Mouse (Mus musculus) liver, embryonic 16.5 days (tissue): Measurements from ENCODE around the gene Gtf2h4. TPM values are rescaled to one million over a fixed set of nuclear protein-coding genes. Genes with fewer than 3 reads are reported as not detected.

ENCODE experiments used
- ATAC-seq: fragments of 200-750 bp; cut with Nextera tagmentation; 2 replicates; pipeline ENCODE4 v1.8.0; 2017; ENCODE audit warnings: low read depth, mild to moderate bottlenecking, moderate number of reproducible peaks, moderate library complexity
- H3K27ac ChIP-seq: fragments of 300-500 bp; sonication (generic); 2 replicates; pipeline ENCODE4 v1.5.1; 2014; ENCODE audit warnings: mild to moderate bottlenecking, low read length
- H3K27me3 ChIP-seq: fragments of 300-500 bp; sonication (generic); 2 replicates; pipeline ENCODE4 v1.6.1; 2014; ENCODE audit warnings: low read depth, low read length, mixed read lengths; ENCODE audit not compliant: control insufficient read depth, insufficient read depth
- H3K36me3 ChIP-seq: fragments of 300-500 bp; sonication (generic); 2 replicates; pipeline ENCODE4 v1.6.1; 2014; ENCODE audit warnings: mild to moderate bottlenecking; ENCODE audit not compliant: control insufficient read depth, insufficient read depth
- H3K4me1 ChIP-seq: fragments of 300-500 bp; sonication (generic); 2 replicates; pipeline ENCODE4 v1.6.1; 2014; ENCODE audit warnings: low read depth, low read length, mixed read lengths; ENCODE audit not compliant: control insufficient read depth
- H3K4me2 ChIP-seq: fragments of 300-500 bp; sonication (generic); 2 replicates; pipeline ENCODE4 v1.6.1; 2014; ENCODE audit warnings: low read depth, low read length, mixed read lengths
- H3K4me3 ChIP-seq: fragments of 300-500 bp; sonication (generic); 2 replicates; pipeline ENCODE4 v1.5.1; 2014; ENCODE audit warnings: low read depth, mild to moderate bottlenecking, low read length
- H3K9ac ChIP-seq: fragments of 300-500 bp; sonication (generic); 2 replicates; pipeline ENCODE4 v1.6.1; 2014; ENCODE audit warnings: low read depth, low read length
- H3K9me3 ChIP-seq: fragments of 300-500 bp; sonication (generic); replicated peaks from 2 replicates; pipeline ENCODE4 v1.6.1; 2016; ENCODE audit warnings: low read length; ENCODE audit not compliant: control insufficient read depth
- whole genome bisulfite sequencing: fragments of 180-500 bp; shearing (Covaris S2); extraction: QIAGEN DNeasy Blood & Tissue Kit; methylation state at CpG from one replicate; pipeline ENCODE4 v1.1.7; 2014; ENCODE audit not compliant: insufficient replicate concordance; 5-methylcytosine and 5-hydroxymethylcytosine counted together
- polyA plus RNA-seq: library from polyadenylated mRNA; unstranded; fragments of >200 nt; fragmentation: Nextera tagmentation; extraction: Ambion mirVana; gene quantifications from 2 replicates; pipeline ENCODE4 v1.2.1, GENCODE M21; 2015

The Gtf2h4 gene
- polyA plus RNA-seq, 1 experiment from 2014 or later: 21.6 TPM

- peak; percentile 85 for ATAC-seq
- Histone ChIP-seq H3K4me1 (peaks cover 12% of the 10 kb centered on the region), H3K36me3 (no peaks in the 10 kb centered on the region; the same call in 1 of the 2 replicates), H3K9me3 (no peaks in the 10 kb centered on the region), H3K4me2 (peak within 1 kb of the TSS; percentile 98), H3K4me3 (peak within 1 kb of the TSS; percentile 85), H3K9ac (peak within 1 kb of the TSS; percentile 77), H3K27me3 (no peaks in the 10 kb centered on the region), H3K27ac (peak within 1 kb of the TSS; percentile 52)
- WGBS: under 1% methylated on average over 61 of the region's 61 CpGs
Measured at GRCm38 (mm10) chr17:35667334-35668065, 6.0 kb downstream of the Gtf2h4 start, which contains the start of gene Vars2. TSS of gene Vars2 (minus strand) at chr17:35667592.

- ATAC-seq: peak; percentile 9; the same call in 1 of the 2 replicates
- H3K36me3 ChIP-seq: no peaks in the 10 kb centered on the region; the same call in 1 of the 2 replicates
- 5% methylated on average over 13 of the region's 13 CpGs for WGBS
Measured at GRCm38 (mm10) chr17:35666851-35667256, 6.7 kb downstream of the Gtf2h4 start.

GRCm38 (mm10) chr17:35665957-35666515 lies 7.5 kb downstream of the Gtf2h4 start:
- H3K4me1 ChIP-seq: peaks cover 11% of the 10 kb centered on the region
- H3K4me2 ChIP-seq: no peak overlapping the region
- ATAC-seq: no peak
- H3K27me3 ChIP-seq: no peaks in the 10 kb centered on the region
- no peak overlapping the region for H3K27ac ChIP-seq
- no peak overlapping the region for H3K4me3 ChIP-seq
- WGBS: 71% methylated on average over 17 of the region's 17 CpGs
- H3K9me3 ChIP-seq: no peaks in the 10 kb centered on the region
- H3K9ac ChIP-seq: no peak overlapping the region
- no peaks in the 10 kb centered on the region; the same call in 1 of the 2 replicates for H3K36me3 ChIP-seq

More at GRCm38 (mm10) chr17:35666851-35667256, 6.7 kb downstream of the Gtf2h4 start:
- Histone ChIP-seq H3K4me1 (peaks cover 11% of the 10 kb centered on the region), H3K27me3 (no peaks in the 10 kb centered on the region), H3K4me2 (peak overlapping the region; percentile 98), H3K9ac (peak overlapping the region; percentile 77), H3K27ac (peak overlapping the region; percentile 52), H3K4me3 (peak overlapping the region; percentile 85), H3K9me3 (no peaks in the 10 kb centered on the region)

GRCm38 (mm10) chr17:35653086-35653485 lies 20.5 kb downstream of the Gtf2h4 start:
- no peaks in the 10 kb centered on the region for H3K27me3 ChIP-seq
- ATAC-seq: no peak
- WGBS: 61% methylated on average over 2 of the region's 2 CpGs

GRCm38 (mm10) chr17:35649429-35649828 lies 24.1 kb downstream of the Gtf2h4 start:
- Histone ChIP-seq H3K4me1 (no peaks in the 10 kb centered on the region), H3K36me3 (no peaks in the 10 kb centered on the region), H3K9ac (no peak overlapping the region), H3K9me3 (no peaks in the 10 kb centered on the region), H3K4me2 (no peak overlapping the region), H3K27me3 (no peaks in the 10 kb centered on the region), H3K4me3 (no peak overlapping the region), H3K27ac (no peak overlapping the region)
- WGBS: 67% methylated on average over 2 of the region's 2 CpGs
- no peak for ATAC-seq

More at GRCm38 (mm10) chr17:35653086-35653485, 20.5 kb downstream of the Gtf2h4 start:
- H3K4me3 ChIP-seq: no peak overlapping the region
- H3K9me3 ChIP-seq: no peaks in the 10 kb centered on the region
- no peak overlapping the region for H3K4me2 ChIP-seq
- no peaks in the 10 kb centered on the region for H3K4me1 ChIP-seq
- peaks cover 8% of the 10 kb centered on the region; the same call in 1 of the 2 replicates for H3K36me3 ChIP-seq
- H3K27ac ChIP-seq: no peak overlapping the region
- H3K9ac ChIP-seq: no peak overlapping the region

GRCm38 (mm10) chr17:35643609-35644236 lies 29.8 kb downstream of the Gtf2h4 start, which contains the start of gene Mucl3:
TSS of gene Mucl3 (minus strand) at chr17:35643695.
- Histone ChIP-seq H3K27me3 (no peaks in the 10 kb centered on the region), H3K4me2 (no peak within 1 kb of the TSS), H3K9me3 (no peaks in the 10 kb centered on the region), H3K4me3 (no peak within 1 kb of the TSS), H3K27ac (no peak within 1 kb of the TSS), H3K4me1 (no peaks in the 10 kb centered on the region), H3K9ac (no peak within 1 kb of the TSS), H3K36me3 (no peaks in the 10 kb centered on the region)
- no peak for ATAC-seq
- WGBS: 59% methylated on average over 13 of the region's 13 CpGs

- H3K27ac ChIP-seq: no peak overlapping the region
- no peaks in the 10 kb centered on the region; the same call in 1 of the 2 replicates for H3K27me3 ChIP-seq
- H3K4me3 ChIP-seq: no peak overlapping the region
- H3K9me3 ChIP-seq: no peaks in the 10 kb centered on the region
- WGBS: 52% methylated on average over 6 of the region's 6 CpGs
- no peak for ATAC-seq
- H3K4me1 ChIP-seq: no peaks in the 10 kb centered on the region
- H3K9ac ChIP-seq: no peak overlapping the region
- no peak overlapping the region for H3K4me2 ChIP-seq
- H3K36me3 ChIP-seq: no peaks in the 10 kb centered on the region
Measured at GRCm38 (mm10) chr17:35639352-35639751, 34.2 kb downstream of the Gtf2h4 start.

- no peak overlapping the region for H3K27ac ChIP-seq
- WGBS: 16% methylated on average over 14 of the region's 14 CpGs
Measured at GRCm38 (mm10) chr17:35638475-35639190, 34.9 kb downstream of the Gtf2h4 start.

More at GRCm38 (mm10) chr17:35638475-35639190, 34.9 kb downstream of the Gtf2h4 start:
- H3K9me3 ChIP-seq: no peaks in the 10 kb centered on the region
- H3K9ac ChIP-seq: no peak overlapping the region
- H3K4me3 ChIP-seq: no peak overlapping the region
- no peak overlapping the region for H3K4me2 ChIP-seq
- no peaks in the 10 kb centered on the region for H3K4me1 ChIP-seq
- H3K27me3 ChIP-seq: no peaks in the 10 kb centered on the region; the same call in 1 of the 2 replicates
- no peaks in the 10 kb centered on the region for H3K36me3 ChIP-seq
- peak; percentile 58; the same call in 1 of the 2 replicates for ATAC-seq
